Mouse (Mus musculus): ENCODE results near the gene Ccdc69. TPM values are rescaled to one million over a fixed set of nuclear protein-coding genes. Genes with fewer than 3 reads are reported as not detected.

Ccdc69 gene
- polyA plus RNA-seq, 1 experiment from 2014 or later, result 1.2 TPM

DNA sequence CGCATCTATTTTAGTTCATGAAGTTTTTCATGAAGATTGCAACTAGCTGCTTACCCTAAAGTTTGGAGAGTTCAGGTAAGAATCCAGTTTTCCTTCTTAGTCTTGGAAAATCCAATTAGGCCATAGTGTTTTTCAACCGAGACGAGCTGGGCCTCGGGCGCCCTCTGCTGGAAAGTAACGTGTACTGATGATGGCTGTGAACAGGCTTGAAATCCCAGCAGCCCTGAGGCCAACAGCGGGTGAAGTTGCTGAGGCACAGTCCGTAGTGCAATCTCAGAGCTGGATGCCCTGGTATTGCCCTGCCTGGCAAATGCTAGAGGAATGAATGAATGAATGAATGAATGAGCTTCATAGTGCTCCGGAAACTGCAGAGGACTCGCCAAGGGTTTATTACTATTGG, 9.1 kb upstream of the Ccdc69 start:
- H3K4me2 ChIP-seq, result no peak overlapping the region
- DNase-seq (ENCODE audit: low spot score), result peak; percentile 71
- no peaks in the 10 kb centered on the region for H3K4me1 ChIP-seq (replicated peaks; ENCODE audit: control insufficient read depth, insufficient read depth, low read length)
- WGBS, result 9% methylated on average over 10 of the region's 10 CpGs
- ATAC-seq (replicated peaks; ENCODE audit: low FRiP score), result no peak
- H3K9ac ChIP-seq (ENCODE audit: low read depth, low read length), result no peak overlapping the region
- H3K9me3 ChIP-seq (ENCODE audit: control insufficient read depth, low read length), result no peaks in the 10 kb centered on the region
- no peak overlapping the region for H3K4me3 ChIP-seq (ENCODE audit: low read depth, low read length)
- no peaks in the 10 kb centered on the region for H3K27me3 ChIP-seq (replicated peaks; ENCODE audit: control insufficient read depth, insufficient read depth, low read length)
- no peaks in the 10 kb centered on the region for H3K36me3 ChIP-seq (ENCODE audit: control insufficient read depth, insufficient read depth, low read length)
- no peak overlapping the region for H3K27ac ChIP-seq (ENCODE audit: low read depth, low read length)

DNA sequence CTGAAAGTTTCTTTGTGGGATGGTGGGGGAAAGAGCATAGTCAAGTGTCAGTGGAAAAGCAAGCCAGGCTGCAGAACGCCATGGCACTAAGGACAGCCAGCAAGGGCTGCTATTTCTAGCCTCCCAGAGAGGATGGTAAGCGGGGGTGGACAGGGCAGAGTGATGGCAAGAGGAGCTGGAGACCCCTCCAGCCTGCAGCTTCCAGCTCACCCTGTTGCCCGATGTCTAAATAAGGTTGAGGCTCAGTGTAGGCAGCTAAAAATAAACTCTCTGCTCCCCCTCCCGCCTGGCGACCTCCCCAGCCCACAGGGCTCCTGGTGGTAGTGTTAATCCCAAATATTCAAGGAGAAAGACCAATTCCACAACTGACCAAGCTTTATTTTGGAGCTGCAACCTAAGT, 7.5 kb upstream of the Ccdc69 start:
- ATAC-seq (replicated peaks; ENCODE audit: low FRiP score) (no peak), DNase-seq (ENCODE audit: low spot score) (no peak)
- no peak overlapping the region for H3K9ac ChIP-seq (ENCODE audit: low read depth, low read length)
- no peaks in the 10 kb centered on the region for H3K27me3 ChIP-seq (replicated peaks; ENCODE audit: control insufficient read depth, insufficient read depth, low read length)
- no peak overlapping the region for H3K4me3 ChIP-seq (ENCODE audit: low read depth, low read length)
- no peak overlapping the region for H3K27ac ChIP-seq (ENCODE audit: low read depth, low read length)
- no peak overlapping the region for H3K4me2 ChIP-seq
- no peaks in the 10 kb centered on the region for H3K4me1 ChIP-seq (replicated peaks; ENCODE audit: control insufficient read depth, insufficient read depth, low read length)
- H3K36me3 ChIP-seq (ENCODE audit: control insufficient read depth, insufficient read depth, low read length), result no peaks in the 10 kb centered on the region
- H3K9me3 ChIP-seq (ENCODE audit: control insufficient read depth, low read length), result no peaks in the 10 kb centered on the region
- 49% methylated on average over 5 of the region's 5 CpGs for WGBS

GRCm38 (mm10) chr11:55084629-55085028, 6.7 kb upstream of the Ccdc69 start:
- H3K27ac ChIP-seq (ENCODE audit: low read depth, low read length), result no peak overlapping the region
- H3K4me1 ChIP-seq (replicated peaks; ENCODE audit: control insufficient read depth, insufficient read depth, low read length), result no peaks in the 10 kb centered on the region
- no peaks in the 10 kb centered on the region; the same call in 1 of the 2 replicates for H3K9me3 ChIP-seq (ENCODE audit: control insufficient read depth, low read length)
- no peak overlapping the region for H3K4me2 ChIP-seq
- no peak overlapping the region for H3K9ac ChIP-seq (ENCODE audit: low read depth, low read length)
- H3K27me3 ChIP-seq (replicated peaks; ENCODE audit: control insufficient read depth, insufficient read depth, low read length), result no peaks in the 10 kb centered on the region
- no peak for DNase-seq (ENCODE audit: low spot score)
- ATAC-seq (replicated peaks; ENCODE audit: low FRiP score), result no peak
- 72% methylated on average over 4 of the region's 4 CpGs for WGBS
- no peaks in the 10 kb centered on the region for H3K36me3 ChIP-seq (ENCODE audit: control insufficient read depth, insufficient read depth, low read length)
- H3K4me3 ChIP-seq (ENCODE audit: low read depth, low read length), result no peak overlapping the region

GRCm38 (mm10) chr11:55081206-55081605, 3.3 kb upstream of the Ccdc69 start:
- no peak for ATAC-seq (replicated peaks; ENCODE audit: low FRiP score)
- Histone ChIP-seq H3K4me3 (ENCODE audit: low read depth, low read length) (no peak overlapping the region), H3K9me3 (ENCODE audit: control insufficient read depth, low read length) (no peaks in the 10 kb centered on the region; the same call in 1 of the 2 replicates), H3K9ac (ENCODE audit: low read depth, low read length) (no peak overlapping the region), H3K27me3 (replicated peaks; ENCODE audit: control insufficient read depth, insufficient read depth, low read length) (no peaks in the 10 kb centered on the region), H3K27ac (ENCODE audit: low read depth, low read length) (no peak overlapping the region), H3K36me3 (ENCODE audit: control insufficient read depth, insufficient read depth, low read length) (no peaks in the 10 kb centered on the region), H3K4me1 (replicated peaks; ENCODE audit: control insufficient read depth, insufficient read depth, low read length) (peaks cover 7% of the 10 kb centered on the region), H3K4me2 (no peak overlapping the region)
- WGBS, result 86% methylated on average over 9 of the region's 9 CpGs
- no peak for DNase-seq (ENCODE audit: low spot score)

- Histone ChIP-seq H3K9me3 (ENCODE audit: control insufficient read depth, low read length) (no peaks in the 10 kb centered on the region; the same call in 1 of the 2 replicates), H3K4me3 (ENCODE audit: low read depth, low read length) (no peak overlapping the region), H3K9ac (ENCODE audit: low read depth, low read length) (no peak overlapping the region), H3K4me1 (replicated peaks; ENCODE audit: control insufficient read depth, insufficient read depth, low read length) (peaks cover 7% of the 10 kb centered on the region), H3K27me3 (replicated peaks; ENCODE audit: control insufficient read depth, insufficient read depth, low read length) (no peaks in the 10 kb centered on the region), H3K36me3 (ENCODE audit: control insufficient read depth, insufficient read depth, low read length) (no peaks in the 10 kb centered on the region), H3K27ac (ENCODE audit: low read depth, low read length) (no peak overlapping the region), H3K4me2 (no peak overlapping the region)
- WGBS, result 85% methylated on average over 4 of the region's 4 CpGs
- DNase-seq (ENCODE audit: low spot score), result no peak
- no peak for ATAC-seq (replicated peaks; ENCODE audit: low FRiP score)
Observed at GRCm38 (mm10) chr11:55079180-55079579, 1.2 kb upstream of the Ccdc69 start.

- no peak overlapping the region for H3K27ac ChIP-seq (ENCODE audit: low read depth, low read length)
- peak overlapping the region; percentile 87 for H3K4me2 ChIP-seq
- DNase-seq (ENCODE audit: low spot score), result no peak
- peak overlapping the region; percentile 55 for H3K4me3 ChIP-seq (ENCODE audit: low read depth, low read length)
- WGBS, result 55% methylated on average over 3 of the region's 3 CpGs
- peak overlapping the region; percentile 62 for H3K9ac ChIP-seq (ENCODE audit: low read depth, low read length)
- no peaks in the 10 kb centered on the region; the same call in 1 of the 2 replicates for H3K9me3 ChIP-seq (ENCODE audit: control insufficient read depth, low read length)
- H3K4me1 ChIP-seq (replicated peaks; ENCODE audit: control insufficient read depth, insufficient read depth, low read length), result peaks cover 7% of the 10 kb centered on the region
- H3K27me3 ChIP-seq (replicated peaks; ENCODE audit: control insufficient read depth, insufficient read depth, low read length), result no peaks in the 10 kb centered on the region
- no peaks in the 10 kb centered on the region for H3K36me3 ChIP-seq (ENCODE audit: control insufficient read depth, insufficient read depth, low read length)
- ATAC-seq (replicated peaks; ENCODE audit: low FRiP score), result no peak
Observed at GRCm38 (mm10) chr11:55078502-55078901, 571 bp upstream of the Ccdc69 start.

- H3K36me3 ChIP-seq (ENCODE audit: control insufficient read depth, insufficient read depth, low read length), result no peaks in the 10 kb centered on the region
- no peaks in the 10 kb centered on the region for H3K27me3 ChIP-seq (replicated peaks; ENCODE audit: control insufficient read depth, insufficient read depth, low read length)
- H3K4me3 ChIP-seq (ENCODE audit: low read depth, low read length), result no peak overlapping the region
- H3K4me1 ChIP-seq (replicated peaks; ENCODE audit: control insufficient read depth, insufficient read depth, low read length), result peaks cover 7% of the 10 kb centered on the region
- 85% methylated on average over 5 of the region's 5 CpGs for WGBS
- H3K9ac ChIP-seq (ENCODE audit: low read depth, low read length), result no peak overlapping the region
- no peaks in the 10 kb centered on the region; the same call in 1 of the 2 replicates for H3K9me3 ChIP-seq (ENCODE audit: control insufficient read depth, low read length)
- H3K4me2 ChIP-seq, result no peak overlapping the region
- no peak for ATAC-seq (replicated peaks; ENCODE audit: low FRiP score)
- H3K27ac ChIP-seq (ENCODE audit: low read depth, low read length), result no peak overlapping the region
- no peak for DNase-seq (ENCODE audit: low spot score)
Observed at GRCm38 (mm10) chr11:55076234-55076633, 1.7 kb downstream of the Ccdc69 start.

DNA sequence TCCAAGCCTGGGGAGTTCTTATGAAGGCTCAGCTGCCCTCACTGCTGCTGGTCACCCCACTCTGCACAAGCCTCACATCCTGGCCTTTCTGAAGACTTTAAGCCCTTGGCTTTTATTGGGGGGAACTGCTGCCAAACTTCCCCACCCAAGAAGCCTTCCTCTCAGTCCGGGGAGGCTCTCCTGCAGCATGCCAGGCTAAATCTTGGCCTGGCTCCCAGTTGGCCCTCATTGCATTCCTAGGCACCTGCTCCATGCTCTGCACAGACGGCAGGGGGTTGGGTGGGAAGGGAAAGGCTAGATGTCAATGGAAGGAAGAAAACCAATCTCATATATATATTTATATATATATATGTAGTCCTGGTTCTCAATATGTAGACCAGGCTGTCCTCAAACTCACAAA, 2.3 kb downstream of the Ccdc69 start:
- Histone ChIP-seq H3K36me3 (ENCODE audit: control insufficient read depth, insufficient read depth, low read length) (no peaks in the 10 kb centered on the region), H3K4me1 (replicated peaks; ENCODE audit: control insufficient read depth, insufficient read depth, low read length) (peaks cover 7% of the 10 kb centered on the region), H3K27ac (ENCODE audit: low read depth, low read length) (no peak overlapping the region), H3K9me3 (ENCODE audit: control insufficient read depth, low read length) (no peaks in the 10 kb centered on the region; the same call in 1 of the 2 replicates), H3K27me3 (replicated peaks; ENCODE audit: control insufficient read depth, insufficient read depth, low read length) (no peaks in the 10 kb centered on the region), H3K9ac (ENCODE audit: low read depth, low read length) (no peak overlapping the region), H3K4me2 (no peak overlapping the region), H3K4me3 (ENCODE audit: low read depth, low read length) (no peak overlapping the region)
- ATAC-seq (replicated peaks; ENCODE audit: low FRiP score) (no peak), DNase-seq (ENCODE audit: low spot score) (no peak)
- 84% methylated on average over 2 of the region's 2 CpGs for WGBS

DNA sequence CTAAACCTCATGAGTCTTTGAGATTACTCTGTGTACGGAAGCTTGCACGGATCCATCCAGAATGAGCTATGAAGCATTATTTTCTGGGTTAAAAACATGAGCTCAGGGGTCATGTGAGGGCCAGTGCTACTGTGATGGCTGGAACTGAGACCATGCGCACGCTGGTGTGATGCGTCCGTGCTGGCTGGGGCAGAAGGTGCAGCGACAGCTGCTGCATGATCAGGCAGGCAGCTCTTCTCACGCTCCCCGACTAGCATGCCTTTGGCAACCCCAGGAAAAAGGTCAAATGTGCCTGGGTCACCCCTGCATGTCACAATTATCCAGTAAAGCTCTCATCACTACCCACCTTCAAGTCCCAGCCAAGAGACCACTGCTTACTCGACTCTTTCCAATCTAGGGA, 4.7 kb downstream of the Ccdc69 start:
- Histone ChIP-seq H3K27ac (ENCODE audit: low read depth, low read length) (no peak overlapping the region), H3K36me3 (ENCODE audit: control insufficient read depth, insufficient read depth, low read length) (no peaks in the 10 kb centered on the region), H3K9me3 (ENCODE audit: control insufficient read depth, low read length) (no peaks in the 10 kb centered on the region), H3K9ac (ENCODE audit: low read depth, low read length) (no peak overlapping the region), H3K4me2 (no peak overlapping the region), H3K4me1 (replicated peaks; ENCODE audit: control insufficient read depth, insufficient read depth, low read length) (peaks cover 1% of the 10 kb centered on the region), H3K4me3 (ENCODE audit: low read depth, low read length) (no peak overlapping the region), H3K27me3 (replicated peaks; ENCODE audit: control insufficient read depth, insufficient read depth, low read length) (no peaks in the 10 kb centered on the region)
- WGBS, result 74% methylated on average over 10 of the region's 10 CpGs
- DNase-seq (ENCODE audit: low spot score) (no peak), ATAC-seq (replicated peaks; ENCODE audit: low FRiP score) (no peak)

Data from liver, embryonic 11.5 days (tissue).